Mouse (Mus musculus): Measurements from ENCODE around the gene Gm19684. TPM values are rescaled to one million over a fixed set of nuclear protein-coding genes. Genes with fewer than 3 reads are reported as not detected.
A peak's percentile ranks its signal among the peaks of the same experiment; 100 is the strongest.
"Not testable (repeated sequence)": the region's sequence is repeated elsewhere in the genome, so short reads cannot be mapped to it uniquely, and the experiment has no call there.

The Gm19684 gene
- polyA plus RNA-seq, 1 experiment from 2014 or later, result not detected

GRCm38 (mm10) chr17:36148468-36148867 is 27.0 kb downstream of the Gm19684 start:
- H3K4me1 ChIP-seq (ENCODE audit: control insufficient read depth, insufficient read depth, low read length); ATAC-seq (ENCODE audit: low FRiP score); H3K4me2 ChIP-seq; H3K4me3 ChIP-seq (ENCODE audit: low read depth, low read length); H3K9me3 ChIP-seq (ENCODE audit: control insufficient read depth, low read length); H3K27ac ChIP-seq (ENCODE audit: low read depth, low read length); H3K36me3 ChIP-seq (ENCODE audit: control insufficient read depth, insufficient read depth, low read length); DNase-seq (ENCODE audit: low spot score, missing footprints); H3K9ac ChIP-seq (ENCODE audit: low read length): not testable (repeated sequence)
- peaks cover 22% of the 10 kb centered on the region for H3K27me3 ChIP-seq (ENCODE audit: control insufficient read depth, insufficient read depth, low read length)
- WGBS, result 62% methylated on average over 5 of the region's 5 CpGs

GRCm38 (mm10) chr17:36151200-36151599 is 29.7 kb downstream of the Gm19684 start:
- H3K36me3 ChIP-seq (ENCODE audit: control insufficient read depth, insufficient read depth, low read length); H3K9ac ChIP-seq (ENCODE audit: low read length); H3K4me2 ChIP-seq; ATAC-seq (ENCODE audit: low FRiP score); H3K4me3 ChIP-seq (ENCODE audit: low read depth, low read length); H3K9me3 ChIP-seq (ENCODE audit: control insufficient read depth, low read length); H3K27me3 ChIP-seq (ENCODE audit: control insufficient read depth, insufficient read depth, low read length); H3K4me1 ChIP-seq (ENCODE audit: control insufficient read depth, insufficient read depth, low read length); H3K27ac ChIP-seq (ENCODE audit: low read depth, low read length): not testable (repeated sequence)
- DNase-seq (ENCODE audit: low spot score, missing footprints), result peak; percentile 61
- WGBS, result 38% methylated on average over 4 of the region's 4 CpGs

GRCm38 (mm10) chr17:36154271-36155149 is 33.0 kb downstream of the Gm19684 start:
- H3K4me1 ChIP-seq (ENCODE audit: control insufficient read depth, insufficient read depth, low read length), result no peaks in the 10 kb centered on the region
- no peaks in the 10 kb centered on the region for H3K36me3 ChIP-seq (ENCODE audit: control insufficient read depth, insufficient read depth, low read length)
- H3K27ac ChIP-seq (ENCODE audit: low read depth, low read length), result no peak overlapping the region
- no peak for ATAC-seq (ENCODE audit: low FRiP score)
- no peak overlapping the region for H3K9ac ChIP-seq (ENCODE audit: low read length)
- 18% methylated on average over 3 of the region's 3 CpGs for WGBS
- H3K27me3 ChIP-seq (ENCODE audit: control insufficient read depth, insufficient read depth, low read length), result peaks cover 18% of the 10 kb centered on the region
- H3K9me3 ChIP-seq (ENCODE audit: control insufficient read depth, low read length), result no peaks in the 10 kb centered on the region
- no peak overlapping the region for H3K4me2 ChIP-seq
- H3K4me3 ChIP-seq (ENCODE audit: low read depth, low read length), result no peak overlapping the region
- DNase-seq (ENCODE audit: low spot score, missing footprints), result peak; percentile 75

- H3K36me3 ChIP-seq (ENCODE audit: control insufficient read depth, insufficient read depth, low read length); H3K9me3 ChIP-seq (ENCODE audit: control insufficient read depth, low read length); H3K9ac ChIP-seq (ENCODE audit: low read length); H3K4me1 ChIP-seq (ENCODE audit: control insufficient read depth, insufficient read depth, low read length); H3K27ac ChIP-seq (ENCODE audit: low read depth, low read length): not testable (repeated sequence)
- H3K4me2 ChIP-seq, result peak overlapping the region; percentile 42
- WGBS, result under 1% methylated on average over 36 of the region's 36 CpGs
- DNase-seq (ENCODE audit: low spot score, missing footprints) (peak; percentile 88), ATAC-seq (ENCODE audit: low FRiP score) (peak; percentile 50; the same call in 1 of the 2 replicates)
- peak overlapping the region; percentile 23; the same call in 1 of the 2 replicates for H3K4me3 ChIP-seq (ENCODE audit: low read depth, low read length)
- H3K27me3 ChIP-seq (ENCODE audit: control insufficient read depth, insufficient read depth, low read length), result peaks cover 42% of the 10 kb centered on the region
Observed at GRCm38 (mm10) chr17:36157782-36158181, 36.3 kb downstream of the Gm19684 start.

- not testable (repeated sequence) for ATAC-seq (ENCODE audit: low FRiP score); H3K27ac ChIP-seq (ENCODE audit: low read depth, low read length); H3K9me3 ChIP-seq (ENCODE audit: control insufficient read depth, low read length); H3K9ac ChIP-seq (ENCODE audit: low read length); H3K4me3 ChIP-seq (ENCODE audit: low read depth, low read length); H3K36me3 ChIP-seq (ENCODE audit: control insufficient read depth, insufficient read depth, low read length); H3K4me1 ChIP-seq (ENCODE audit: control insufficient read depth, insufficient read depth, low read length)
- WGBS, result 14% methylated on average over 11 of the region's 11 CpGs
- peaks cover 43% of the 10 kb centered on the region for H3K27me3 ChIP-seq (ENCODE audit: control insufficient read depth, insufficient read depth, low read length)
- peak; percentile 85 for DNase-seq (ENCODE audit: low spot score, missing footprints)
- H3K4me2 ChIP-seq, result peak overlapping the region; percentile 42; the same call in 1 of the 2 replicates
Observed at GRCm38 (mm10) chr17:36158264-36158663, 36.8 kb downstream of the Gm19684 start.

GRCm38 (mm10) chr17:36161129-36162051 is 39.9 kb downstream of the Gm19684 start:
- Histone ChIP-seq H3K4me2 (no peak overlapping the region), H3K36me3 (ENCODE audit: control insufficient read depth, insufficient read depth, low read length) (no peaks in the 10 kb centered on the region), H3K4me3 (ENCODE audit: low read depth, low read length) (no peak overlapping the region), H3K9me3 (ENCODE audit: control insufficient read depth, low read length) (no peaks in the 10 kb centered on the region), H3K4me1 (ENCODE audit: control insufficient read depth, insufficient read depth, low read length) (no peaks in the 10 kb centered on the region), H3K27ac (ENCODE audit: low read depth, low read length) (no peak overlapping the region), H3K27me3 (ENCODE audit: control insufficient read depth, insufficient read depth, low read length) (peaks cover 62% of the 10 kb centered on the region), H3K9ac (ENCODE audit: low read length) (no peak overlapping the region)
- peak; percentile 92 for DNase-seq (ENCODE audit: low spot score, missing footprints)
- WGBS, result 3% methylated on average over 55 of the region's 56 CpGs
- 0 out of 2 replicates have a peak, but pooled peaks have one; percentile 19 for ATAC-seq (ENCODE audit: low FRiP score)

GRCm38 (mm10) chr17:36166901-36167300 is 45.4 kb downstream of the Gm19684 start:
- H3K36me3 ChIP-seq (ENCODE audit: control insufficient read depth, insufficient read depth, low read length); ATAC-seq (ENCODE audit: low FRiP score); H3K4me1 ChIP-seq (ENCODE audit: control insufficient read depth, insufficient read depth, low read length); H3K9ac ChIP-seq (ENCODE audit: low read length); H3K4me2 ChIP-seq; H3K4me3 ChIP-seq (ENCODE audit: low read depth, low read length); H3K9me3 ChIP-seq (ENCODE audit: control insufficient read depth, low read length); H3K27ac ChIP-seq (ENCODE audit: low read depth, low read length): not testable (repeated sequence)
- peak; percentile 90 for DNase-seq (ENCODE audit: low spot score, missing footprints)
- WGBS, result 11% methylated on average over 2 of the region's 2 CpGs
- peaks cover 62% of the 10 kb centered on the region for H3K27me3 ChIP-seq (ENCODE audit: control insufficient read depth, insufficient read depth, low read length)

- no peak overlapping the region for H3K27ac ChIP-seq (ENCODE audit: low read depth, low read length)
- H3K9me3 ChIP-seq (ENCODE audit: control insufficient read depth, low read length), result no peaks in the 10 kb centered on the region
- H3K9ac ChIP-seq (ENCODE audit: low read length), result no peak overlapping the region
- no peak for ATAC-seq (ENCODE audit: low FRiP score)
- H3K4me3 ChIP-seq (ENCODE audit: low read depth, low read length), result peak overlapping the region; percentile 14; the same call in 1 of the 2 replicates
- DNase-seq (ENCODE audit: low spot score, missing footprints), result peak; percentile 94
- H3K27me3 ChIP-seq (ENCODE audit: control insufficient read depth, insufficient read depth, low read length), result peaks cover 56% of the 10 kb centered on the region
- peak overlapping the region; percentile 30 for H3K4me2 ChIP-seq
- no peaks in the 10 kb centered on the region for H3K36me3 ChIP-seq (ENCODE audit: control insufficient read depth, insufficient read depth, low read length)
- no peaks in the 10 kb centered on the region for H3K4me1 ChIP-seq (ENCODE audit: control insufficient read depth, insufficient read depth, low read length)
- WGBS, result under 1% methylated on average over 43 of the region's 51 CpGs
Observed at GRCm38 (mm10) chr17:36167306-36168038, 46.0 kb downstream of the Gm19684 start.
